Mouse (Mus musculus) neutrophil, adult 59 days (primary cell): Measurements from ENCODE around the gene Atp1a4. TPM values are rescaled to one million over a fixed set of nuclear protein-coding genes. Genes with fewer than 3 reads are reported as not detected.

Experiments
- total RNA-seq, 2 experiments: library from RNA; stranded (reverse); gene quantifications; 1 replicate in 1 of 2; 2 replicates in 1 of 2; pipeline ENCODE4 v1.2.4; 2023

Atp1a4 gene
- not detected for total RNA-seq

DNA sequence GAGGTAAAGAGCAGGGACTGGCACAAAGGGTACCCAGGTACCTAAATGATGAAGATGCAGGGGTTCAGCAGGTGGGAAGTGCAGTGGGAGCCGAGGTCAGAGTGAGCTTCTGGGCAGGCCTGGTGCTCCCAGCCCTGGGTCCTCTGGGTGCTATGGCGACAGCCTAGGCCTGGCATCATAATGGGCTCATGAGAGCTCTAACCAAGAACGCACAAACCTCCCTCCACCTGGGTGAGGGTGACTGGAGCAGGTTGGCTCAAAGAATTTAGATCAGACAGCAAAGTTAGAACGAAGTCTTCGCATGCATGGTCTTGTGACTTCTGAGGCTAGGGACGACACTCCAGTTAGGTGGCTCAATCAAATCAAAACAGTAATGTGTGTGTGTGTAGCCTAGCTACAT is at the start of gene Atp1a4:
Atp1a4 (minus strand) TSS at position 101 of the 400 bp plus-strand sequence.

GRCm38 (mm10) chr1:172297611-172298537 is 39.7 kb upstream of the Atp1a4 start, which contains the start of gene Atp1a2:
Gene Atp1a2 (minus strand): TSS chr1:172298064.

DNA sequence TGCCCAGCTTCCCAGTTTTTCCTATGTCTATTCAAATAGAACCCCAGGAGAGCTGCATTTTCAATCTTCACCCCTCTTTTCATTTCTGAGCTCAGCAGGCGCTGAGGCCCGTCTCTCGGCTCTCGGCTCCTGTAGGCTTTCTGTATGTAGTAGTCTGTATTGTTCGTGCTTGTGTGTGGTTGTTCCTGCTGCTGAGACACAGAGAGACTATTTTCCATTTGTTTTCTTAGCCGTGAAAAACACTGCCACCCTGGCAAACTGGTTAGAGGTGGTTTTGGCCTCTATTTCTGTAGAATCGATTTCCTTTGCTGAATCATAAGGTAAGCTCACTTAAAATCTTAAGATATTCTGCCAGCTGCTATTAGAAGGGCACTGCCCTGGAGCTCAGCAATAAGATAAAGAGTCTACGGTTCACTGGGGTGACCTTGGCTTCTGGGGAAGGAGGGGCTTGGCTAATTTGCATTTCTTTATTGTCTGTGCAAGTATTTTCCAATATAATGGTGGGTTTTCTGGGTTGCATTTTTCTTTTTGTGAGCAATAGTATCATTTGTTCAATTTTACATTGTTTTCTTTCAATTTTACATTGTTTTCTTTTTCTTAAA is 3.4 kb upstream of the Atp1a4 start, which contains the start of gene Igsf8:
Igsf8 (plus strand) TSS at position 165 of the 602 bp plus-strand sequence.

GRCm38 (mm10) chr1:172219451-172220406 is 38.5 kb downstream of the Atp1a4 start, which contains the start of gene Casq1:
Gene Casq1 (minus strand): TSS chr1:172219868.

DNA sequence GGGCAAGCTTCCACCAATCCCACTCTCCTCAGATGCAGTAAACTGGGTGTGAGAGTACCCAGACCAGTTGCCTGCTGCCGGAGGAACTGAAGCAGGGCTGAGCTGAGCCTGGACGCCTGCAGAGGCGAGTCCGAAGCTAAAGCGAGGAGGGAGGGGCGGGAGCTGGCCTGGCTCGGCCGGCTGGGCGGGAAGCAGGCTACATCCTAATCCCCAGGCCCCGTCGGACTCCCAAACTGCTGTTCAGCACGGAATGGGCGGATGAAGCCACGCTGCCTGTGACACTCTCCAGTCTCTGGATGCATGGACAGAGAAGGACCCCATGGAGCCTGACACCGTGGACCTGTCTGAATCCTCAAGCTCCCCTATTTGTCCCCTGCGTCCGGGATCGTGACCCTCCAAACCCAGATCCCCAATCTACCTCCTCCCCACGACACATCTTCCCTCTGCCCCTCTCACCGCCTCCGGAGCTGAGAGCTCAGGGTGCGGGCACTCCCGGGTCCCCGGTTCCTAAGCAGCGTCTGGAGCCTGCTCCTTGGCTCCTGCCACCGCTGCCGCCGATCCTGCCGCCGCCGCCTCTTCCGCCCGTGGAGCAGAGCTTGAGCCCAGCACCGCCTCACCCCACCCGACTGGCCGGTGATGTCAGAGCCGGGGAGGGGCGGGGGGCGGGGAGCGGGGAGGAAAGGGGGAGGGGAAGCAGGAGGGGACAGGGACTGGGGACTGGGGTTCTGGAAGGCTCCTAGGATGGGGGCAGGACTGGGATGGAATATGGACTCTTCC is 51.9 kb downstream of the Atp1a4 start, which contains the start of gene Pea15a:
Pea15a (minus strand) TSS at position 664 of the 777 bp plus-strand sequence.

Other genes with a start within 250 kb of the Atp1a4 start
- 1 to 10 TPM in 1 of 2 experiments, under 1 TPM in 1; 0.82 to 1.9 TPM for gene Vangl2, start 230.0 kb downstream of the Atp1a4 start, total RNA-seq
- gene Nhlh1, start 200.8 kb downstream of the Atp1a4 start, total RNA-seq: not detected
- 100 to 1,000 TPM; 114 to 133 TPM for gene Copa, start 175.9 kb downstream of the Atp1a4 start, total RNA-seq
- 10 to 100 TPM; 78.7 to 87.7 TPM for gene Ncstn, start 175.6 kb downstream of the Atp1a4 start, total RNA-seq
- 10 to 100 TPM; 29.9 to 31.7 TPM for gene Pex19, start 131.7 kb downstream of the Atp1a4 start, total RNA-seq
- 10 to 100 TPM; 51.5 to 52.9 TPM for gene Dcaf8, start 110.3 kb downstream of the Atp1a4 start, total RNA-seq
- 1 to 10 TPM; 6.0 to 9.3 TPM for gene Pea15a, start 51.6 kb downstream of the Atp1a4 start, total RNA-seq
- not detected for gene Casq1, start 38.5 kb downstream of the Atp1a4 start, total RNA-seq
- gene Igsf8, start 3.2 kb upstream of the Atp1a4 start, total RNA-seq: 10 to 100 TPM; 18.8 to 25.1 TPM
- not detected for gene Atp1a2, start 39.6 kb upstream of the Atp1a4 start, total RNA-seq
- not detected for gene Kcnj9, start 70.9 kb upstream of the Atp1a4 start, total RNA-seq
- 1 to 10 TPM; 1.4 to 2.9 TPM for gene Kcnj10, start 82.8 kb upstream of the Atp1a4 start, total RNA-seq
- gene Pigm, start 118.1 kb upstream of the Atp1a4 start, total RNA-seq: 10 to 100 TPM; 15.2 to 17.0 TPM
- gene Slamf9, start 216.9 kb upstream of the Atp1a4 start, total RNA-seq: 1 to 10 TPM in 1 of 2 experiments, under 1 TPM in 1; 0.27 to 1.1 TPM
- under 1 TPM; 0.58 to 0.88 TPM for gene Igsf9, start 223.4 kb upstream of the Atp1a4 start, total RNA-seq
- gene Tagln2, start 241.6 kb upstream of the Atp1a4 start, total RNA-seq: 100 to 1,000 TPM; 207 to 231 TPM